ENCODE assay signal across 8 mouse cellular contexts in the genomic region with DNA sequence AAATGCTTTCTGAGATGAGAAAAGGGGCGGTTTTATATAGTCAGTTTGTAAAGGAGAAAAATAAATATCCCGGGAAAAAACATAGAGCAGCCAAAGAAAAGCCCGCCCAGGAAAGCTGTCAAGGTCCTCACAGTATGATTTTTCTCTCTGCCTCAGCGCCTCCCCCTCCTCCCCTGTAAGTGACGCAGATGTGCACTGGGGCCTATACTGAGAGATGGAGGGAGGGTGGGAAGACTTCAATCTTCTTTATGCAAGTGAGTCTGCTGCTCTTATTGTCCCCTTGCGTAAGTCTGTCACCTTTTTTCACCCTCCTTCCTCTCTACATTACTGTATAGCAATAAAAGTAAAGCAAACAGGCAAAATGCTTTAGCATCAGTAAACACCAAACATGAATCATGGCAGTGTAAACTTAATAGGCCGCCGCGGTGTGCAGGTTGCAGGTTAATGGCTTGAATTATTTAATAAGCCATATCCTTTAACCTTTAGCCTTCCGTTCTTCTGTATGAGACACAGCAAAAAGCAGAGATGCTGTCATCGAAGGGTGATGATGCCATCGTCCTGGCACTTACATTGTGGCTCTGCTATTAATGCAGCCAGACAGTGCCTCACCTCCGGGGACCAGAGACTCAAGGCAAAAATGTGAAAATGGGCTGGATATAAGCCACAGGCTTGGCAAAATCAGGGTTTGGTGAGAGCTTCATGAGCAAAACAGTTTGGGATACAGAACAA. TPM values are rescaled to one million over a fixed set of nuclear protein-coding genes. Genes with fewer than 3 reads are reported as not detected.
A peak's percentile ranks its signal among the peaks of the same experiment; 100 is the strongest.
DNase-seq lines count a peak whose midpoint lies in the region; ATAC-seq and TF ChIP-seq lines count a peak whose summit lies in the region.

A gene (minus strand): TSS at position 149 of the 729 bp plus-strand sequence.

- DNase-seq in kidney, postnatal 0 days (ENCODE audit: low spot score), result no peak
- DNase-seq in kidney, adult 18-20 months, result no peak
- DNase-seq in embryonic facial prominence, embryonic 10.5 days (ENCODE audit: low spot score), result peak; percentile 14
- DNase-seq in thymus, postnatal 4 days, result no peak
- DNase-seq in adrenal gland, postnatal 36 days, result no peak
- no peak for DNase-seq in heart, postnatal 36 days

- H3K4me3 ChIP-seq in kidney, postnatal 0 days (replicated peaks; ENCODE audit: low read depth, low read length), result peak within 1 kb of the TSS; percentile 31
- peak within 1 kb of the TSS; percentile 65 for H3K4me3 ChIP-seq in embryonic facial prominence, embryonic 10.5 days
- peak within 1 kb of the TSS; percentile 43 for H3K4me3 ChIP-seq in intestine, embryonic 15.5 days (replicated peaks)
- H3K4me3 ChIP-seq in neural tube, embryonic 12.5 days, result peak within 1 kb of the TSS; percentile 50

- 37% methylated on average over 13 of the region's 13 CpGs for WGBS in kidney, postnatal 0 days
- WGBS in embryonic facial prominence, embryonic 10.5 days, result 45% methylated on average over 13 of the region's 13 CpGs
- 46% methylated on average over 13 of the region's 13 CpGs for WGBS in intestine, embryonic 15.5 days
- 35% methylated on average over 13 of the region's 13 CpGs for WGBS in neural tube, embryonic 12.5 days

- H3K9ac ChIP-seq in kidney, postnatal 0 days (ENCODE audit: low read depth, low read length), result no peak within 1 kb of the TSS
- peak within 1 kb of the TSS; percentile 34; the same call in 1 of the 2 replicates for H3K9ac ChIP-seq in intestine, embryonic 15.5 days
- H3K9ac ChIP-seq in neural tube, embryonic 12.5 days, result peak within 1 kb of the TSS; percentile 56

- intact Hi-C loops in heart, postnatal 36 days (cut with DNase I), result no loop called here

- H3K27ac ChIP-seq in kidney, postnatal 0 days, result no peak within 1 kb of the TSS
- H3K27ac ChIP-seq in embryonic facial prominence, embryonic 10.5 days (replicated peaks), result peak within 1 kb of the TSS; percentile 57; the same call in 1 of the 2 replicates
- no peak within 1 kb of the TSS for H3K27ac ChIP-seq in intestine, embryonic 15.5 days
- peak within 1 kb of the TSS; percentile 12; the same call in 1 of the 2 replicates for H3K27ac ChIP-seq in neural tube, embryonic 12.5 days

- H3K9me3 ChIP-seq in kidney, postnatal 0 days (replicated peaks; ENCODE audit: low read length), result no peaks in the 10 kb centered on the region
- H3K9me3 ChIP-seq in embryonic facial prominence, embryonic 10.5 days, result no peaks in the 10 kb centered on the region
- no peaks in the 10 kb centered on the region for H3K9me3 ChIP-seq in intestine, embryonic 15.5 days
- no peaks in the 10 kb centered on the region for H3K9me3 ChIP-seq in neural tube, embryonic 12.5 days

- H3K4me1 ChIP-seq in kidney, postnatal 0 days (replicated peaks; ENCODE audit: insufficient read depth, low read length), result peaks cover 6% of the 10 kb centered on the region
- peaks cover 16% of the 10 kb centered on the region for H3K4me1 ChIP-seq in embryonic facial prominence, embryonic 10.5 days
- 0 out of 2 replicates have a peak, but pooled peaks cover 7% of the 10 kb centered on the region for H3K4me1 ChIP-seq in intestine, embryonic 15.5 days (replicated peaks)
- 0 out of 2 replicates have a peak, but pooled peaks cover 3% of the 10 kb centered on the region for H3K4me1 ChIP-seq in neural tube, embryonic 12.5 days

- ATAC-seq in kidney, postnatal 0 days (replicated peaks; ENCODE audit: low FRiP score, low read depth), result peak; percentile 40; the same call in 1 of the 2 replicates
- peak; percentile 36; the same call in 1 of the 2 replicates for ATAC-seq in intestine, embryonic 15.5 days
- ATAC-seq in neural tube, embryonic 12.5 days (ENCODE audit: low FRiP score, low read depth), result peak; percentile 88

- no peaks in the 10 kb centered on the region for H3K36me3 ChIP-seq in kidney, postnatal 0 days (ENCODE audit: insufficient read depth, low read length)
- no peaks in the 10 kb centered on the region for H3K36me3 ChIP-seq in embryonic facial prominence, embryonic 10.5 days (replicated peaks)
- no peaks in the 10 kb centered on the region for H3K36me3 ChIP-seq in intestine, embryonic 15.5 days
- H3K36me3 ChIP-seq in neural tube, embryonic 12.5 days, result no peaks in the 10 kb centered on the region

- H3K27me3 ChIP-seq in kidney, postnatal 0 days (ENCODE audit: insufficient read depth, low read length), result 0 out of 2 replicates have a peak, but pooled peaks cover 3% of the 10 kb centered on the region
- peaks cover 34% of the 10 kb centered on the region for H3K27me3 ChIP-seq in embryonic facial prominence, embryonic 10.5 days (replicated peaks; ENCODE audit: low read depth, poor library complexity, severe bottlenecking)
- peaks cover 13% of the 10 kb centered on the region; the same call in 1 of the 2 replicates for H3K27me3 ChIP-seq in intestine, embryonic 15.5 days (replicated peaks)
- no peaks in the 10 kb centered on the region; the same call in 1 of the 2 replicates for H3K27me3 ChIP-seq in neural tube, embryonic 12.5 days (replicated peaks)

- peak within 1 kb of the TSS; percentile 60 for H3K4me2 ChIP-seq in kidney, postnatal 0 days (ENCODE audit: low read length)
- H3K4me2 ChIP-seq in intestine, embryonic 15.5 days (replicated peaks), result peak within 1 kb of the TSS; percentile 93
- H3K4me2 ChIP-seq in neural tube, embryonic 12.5 days (replicated peaks), result peak within 1 kb of the TSS; percentile 94

- TF ChIP-seq CTCF in kidney, postnatal 0 days (IDR thresholded peaks at IDR 0.05; ENCODE audit: low read depth), result no peak

RNA-seq across cellular contexts. Expression of the gene that starts here (rescaled TPM):
- 0.01 TPM in 1 of 2 replicates, not detected in the other for polyA plus RNA-seq in kidney, postnatal 0 days (2015; fragmentation: Nextera tagmentation; extraction: Ambion mirVana)
- 0.05 and 0.18 TPM in 2 replicates for polyA plus RNA-seq in embryonic facial prominence, embryonic 10.5 days (2016; fragmentation: Nextera tagmentation; extraction: Ambion mirVana)
- polyA plus RNA-seq in intestine, embryonic 15.5 days (2015; fragmentation: Nextera tagmentation; extraction: Ambion mirVana), result 0.48 and 0.65 TPM in 2 replicates
- 2.0 and 4.0 TPM in 2 replicates for polyA plus RNA-seq in neural tube, embryonic 12.5 days (2016; fragmentation: Nextera tagmentation; extraction: Ambion mirVana)
- total RNA-seq in adrenal gland, postnatal 36 days (2021), result not detected
- total RNA-seq in heart, postnatal 36 days (2021), result not detected

Comparison
In these comparisons a context has a peak if more than half of its experiments do, and no peak if none do; other contexts are left out.
1. Peak in ATAC-seq, H3K4me3 ChIP-seq and H3K4me2 ChIP-seq in kidney, postnatal 0 days; RNA of the gene not detected or under 1 TPM.
2. Peak in DNase-seq, H3K4me3 ChIP-seq and H3K27ac ChIP-seq in embryonic facial prominence, embryonic 10.5 days; RNA of the gene not detected or under 1 TPM.
3. Peak in ATAC-seq, H3K4me3 ChIP-seq, H3K9ac ChIP-seq and H3K4me2 ChIP-seq in intestine, embryonic 15.5 days; RNA of the gene not detected or under 1 TPM.
4. ATAC-seq: peak in every context shown above with its lines; median percentile 88 in neural tube, embryonic 12.5 days; 40 in kidney, postnatal 0 days; 36 in intestine, embryonic 15.5 days.